Mouse (Mus musculus): ENCODE results near the gene Ccnb3. TPM values are rescaled to one million over a fixed set of nuclear protein-coding genes. Genes with fewer than 3 reads are reported as not detected.

Gene Ccnb3
- not detected for polyA plus RNA-seq (2015; fragmentation: Illumina TruSeq; extraction: RNeasy Lipid Tissue Mini Kit (QIAGEN cat#74804); ENCODE audit: low read depth, low replicate concordance)

DNA sequence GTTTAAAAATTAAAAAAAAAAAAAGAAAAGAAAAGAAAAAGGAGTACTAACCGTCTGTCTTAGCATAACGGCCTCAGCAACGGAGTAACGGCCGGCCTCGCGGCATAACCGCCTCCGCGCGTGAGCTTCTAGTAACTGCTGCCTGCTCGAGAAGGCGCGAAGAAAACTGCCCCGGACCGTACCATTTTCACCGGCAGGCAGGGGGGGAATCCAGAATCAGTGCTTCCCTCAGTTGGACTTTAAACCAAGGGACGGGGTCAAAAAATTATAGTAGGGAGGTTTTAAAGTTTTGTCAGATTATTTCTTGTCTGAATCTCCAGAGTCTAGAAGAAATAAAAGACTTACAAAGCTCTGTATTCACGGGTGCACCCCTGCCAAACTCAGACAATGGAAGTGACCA lies at the start of gene Ccnb3:
Ccnb3 (minus strand) TSS at position 101 of the 400 bp plus-strand sequence.

DNA sequence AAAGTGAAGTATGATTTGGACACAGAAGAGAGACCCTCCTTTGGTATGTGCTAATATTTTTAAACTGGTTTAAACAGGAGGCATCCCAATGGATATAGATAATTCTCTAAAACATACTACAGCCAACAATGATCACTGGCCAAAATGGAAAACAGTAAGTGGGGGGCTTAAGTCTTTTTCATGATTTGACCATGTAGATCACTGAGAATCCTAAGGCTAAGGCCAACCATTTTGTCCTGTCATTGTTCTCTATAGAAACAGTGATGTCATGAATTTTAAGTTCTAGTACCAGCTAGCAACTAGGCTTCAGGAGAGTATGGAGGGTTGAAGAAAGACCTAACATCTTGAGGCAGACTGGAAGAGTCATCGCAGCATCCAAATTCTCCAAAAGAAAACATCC lies 25.8 kb upstream of the Ccnb3 start, which contains the start of gene Akap4:
Akap4 (plus strand) TSS at position 301 of the 400 bp plus-strand sequence.

Other genes with a start within 250 kb of the Ccnb3 start
- 0.36 TPM for gene Akap4, start 25.9 kb upstream of the Ccnb3 start, polyA plus RNA-seq (2015; fragmentation: Illumina TruSeq; extraction: RNeasy Lipid Tissue Mini Kit (QIAGEN cat#74804); ENCODE audit: low read depth, low replicate concordance)